Comparison of ENCODE assay signal across 12 mouse cellular contexts in the genomic region with DNA sequence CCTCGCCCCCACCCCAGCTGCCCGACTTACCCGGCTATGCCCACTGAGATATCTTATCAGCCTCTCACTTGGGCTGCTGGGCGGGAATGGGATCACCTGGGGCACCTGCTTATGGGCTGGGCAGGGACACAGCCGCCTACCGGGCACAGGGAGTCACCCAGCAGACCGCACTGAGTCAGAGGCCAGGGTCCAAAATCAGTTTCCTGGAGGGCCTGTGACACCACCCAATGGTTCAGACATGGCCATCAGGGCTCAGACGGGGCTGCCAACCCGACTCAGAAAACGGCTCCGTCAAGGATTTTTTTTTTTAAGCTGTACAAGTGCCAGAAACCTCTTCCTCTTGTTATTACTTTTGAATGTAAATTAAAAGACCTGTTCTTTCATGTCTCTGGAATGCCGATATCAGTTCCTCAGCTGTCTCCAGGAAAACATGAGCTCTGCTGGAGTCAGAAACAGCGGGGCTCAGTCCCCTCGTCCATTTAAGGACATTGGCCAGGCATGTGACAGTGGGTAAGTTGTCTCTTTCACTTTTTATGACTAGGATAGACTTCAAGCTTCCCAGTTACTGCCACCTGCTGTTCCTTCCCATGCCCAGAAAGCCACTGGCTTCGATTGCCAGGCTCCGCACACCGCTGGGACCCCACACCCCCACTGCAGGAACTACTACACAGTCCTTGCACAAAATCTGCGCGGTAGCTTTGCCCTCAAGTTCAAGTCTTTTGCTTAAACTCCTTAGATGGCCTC. TPM values are rescaled to one million over a fixed set of nuclear protein-coding genes. Genes with fewer than 3 reads are reported as not detected.
DNase-seq lines count a peak whose midpoint lies in the region; ATAC-seq and TF ChIP-seq lines count a peak whose summit lies in the region.
"Had no signal": no experiment of that assay in that cellular context is flagged by ENCODE, and none has a peak within 500 bp of the region (broad histone marks: within the 10 kb centered on the region; RNA-seq: fewer than 3 reads in every experiment).

No protein-coding gene starts in this region.

- TF ChIP-seq POLR2A in brain, embryonic 14.5 days (IDR thresholded peaks at IDR 0.05; ENCODE audit: borderline replicate concordance, extremely low read depth, insufficient read depth, insufficient read length, poor library complexity, severe bottlenecking): no peak

- peaks cover 21% of the 10 kb centered on the region for H3K4me1 ChIP-seq in hindbrain, postnatal 0 days (ENCODE audit: insufficient read depth, low read length)
- peaks cover 25% of the 10 kb centered on the region for H3K4me1 ChIP-seq in hindbrain, embryonic 13.5 days (replicated peaks)
- peaks cover 4% of the 10 kb centered on the region; the same call in 1 of the 2 replicates for H3K4me1 ChIP-seq in lung, postnatal 0 days (ENCODE audit: insufficient read depth, low read depth, low read length)

- peak; percentile 12; the same call in 1 of the 2 replicates for TF ChIP-seq CTCF in hindbrain, postnatal 0 days (IDR thresholded peaks at IDR 0.05; ENCODE audit: low read depth)
- TF ChIP-seq CTCF in brain, embryonic 14.5 days (IDR thresholded peaks at IDR 0.05; ENCODE audit: borderline replicate concordance, extremely low read depth, insufficient read depth, insufficient read length): no peak
- TF ChIP-seq CTCF in lung, postnatal 0 days (IDR thresholded peaks at IDR 0.05): peak; percentile 55

- H3K27ac ChIP-seq in hindbrain, postnatal 0 days: no peak overlapping the region
- H3K27ac ChIP-seq in hindbrain, embryonic 13.5 days: no peak overlapping the region
- H3K27ac ChIP-seq in lung, postnatal 0 days (ENCODE audit: low read length): no peak overlapping the region
- H3K27ac ChIP-seq: midbrain, embryonic 15.5 days had no signal

- DNase-seq in hindbrain, postnatal 0 days (ENCODE audit: low spot score): peak; percentile 18
- peak; percentile 24 for DNase-seq in brain, embryonic 14.5 days (ENCODE audit: low read depth)
- DNase-seq in lung, postnatal 0 days (ENCODE audit: low spot score): peak; percentile 32
- DNase-seq in cerebellum, adult 11-12 months: no peak
- no peak for DNase-seq in spleen, postnatal 10 days (ENCODE audit: low spot score in 2 of 2)
- DNase-seq: gastrocnemius, postnatal 14 days; kidney, adult 8-10 months; thymus, postnatal 4 days had no signal

- TF ChIP-seq EP300 in lung, postnatal 0 days (IDR thresholded peaks at IDR 0.05): peak; percentile 26; the same call in 1 of the 2 replicates

- ATAC-seq in hindbrain, postnatal 0 days: no peak
- no peak for ATAC-seq in hindbrain, embryonic 13.5 days (ENCODE audit: low FRiP score)
- ATAC-seq in granulocyte monocyte progenitor cell, adult 5-6 weeks (replicated peaks; ENCODE audit: poor library complexity, severe bottlenecking): 0 out of 2 replicates have a peak, but pooled peaks have one; percentile 18
- peak; percentile 36 for ATAC-seq in lung, postnatal 0 days
- ATAC-seq: midbrain, embryonic 15.5 days had no signal

- H3K4me3 ChIP-seq in hindbrain, postnatal 0 days (ENCODE audit: low read length): no peak overlapping the region
- H3K4me3 ChIP-seq in hindbrain, embryonic 13.5 days: no peak overlapping the region
- no peak overlapping the region for H3K4me3 ChIP-seq in lung, postnatal 0 days (ENCODE audit: low read depth, low read length)
- H3K4me3 ChIP-seq: midbrain, embryonic 15.5 days had no signal

- WGBS in hindbrain, postnatal 0 days: 53% methylated on average over 19 of the region's 19 CpGs
- 81% methylated on average over 19 of the region's 19 CpGs for WGBS in hindbrain, embryonic 13.5 days
- WGBS in lung, postnatal 0 days: 38% methylated on average over 19 of the region's 19 CpGs

- no peak overlapping the region for H3K4me2 ChIP-seq in hindbrain, postnatal 0 days (ENCODE audit: low read depth, low read length)
- no peak overlapping the region for H3K4me2 ChIP-seq in hindbrain, embryonic 13.5 days
- 0 out of 2 replicates have a peak overlapping the region, but pooled peaks have one; percentile 12 for H3K4me2 ChIP-seq in lung, postnatal 0 days (replicated peaks; ENCODE audit: low read depth, low read length)
- H3K4me2 ChIP-seq: midbrain, embryonic 15.5 days had no signal

- no peaks in the 10 kb centered on the region for H3K27me3 ChIP-seq in hindbrain, postnatal 0 days (ENCODE audit: insufficient read depth, low read length)
- H3K27me3 ChIP-seq in hindbrain, embryonic 13.5 days: no peaks in the 10 kb centered on the region
- no peaks in the 10 kb centered on the region for H3K27me3 ChIP-seq in lung, postnatal 0 days (replicated peaks; ENCODE audit: insufficient read depth, low read length)
- H3K27me3 ChIP-seq: midbrain, embryonic 15.5 days had no signal

- H3K36me3 ChIP-seq in hindbrain, postnatal 0 days (ENCODE audit: insufficient read depth, low read length): no peaks in the 10 kb centered on the region
- no peaks in the 10 kb centered on the region for H3K36me3 ChIP-seq in hindbrain, embryonic 13.5 days
- H3K36me3 ChIP-seq in lung, postnatal 0 days (ENCODE audit: insufficient read depth, low read length): no peaks in the 10 kb centered on the region
- H3K36me3 ChIP-seq: G1E; midbrain, embryonic 15.5 days had no signal

- H3K9me3 ChIP-seq in hindbrain, postnatal 0 days (ENCODE audit: low read length): no peaks in the 10 kb centered on the region
- no peaks in the 10 kb centered on the region for H3K9me3 ChIP-seq in hindbrain, embryonic 13.5 days
- H3K9me3 ChIP-seq in lung, postnatal 0 days (ENCODE audit: low read length): no peaks in the 10 kb centered on the region
- H3K9me3 ChIP-seq: G1E; midbrain, embryonic 15.5 days had no signal

- H3K9ac ChIP-seq in hindbrain, postnatal 0 days (replicated peaks; ENCODE audit: low read length): no peak overlapping the region
- no peak overlapping the region for H3K9ac ChIP-seq in hindbrain, embryonic 13.5 days
- H3K9ac ChIP-seq in lung, postnatal 0 days (replicated peaks; ENCODE audit: low read depth): no peak overlapping the region
- H3K9ac ChIP-seq: midbrain, embryonic 15.5 days had no signal

RNA-seq across cellular contexts. Expression of a gene that starts 33.5 kb away (rescaled TPM):
- total RNA-seq in hindbrain, postnatal 0 days (2014; rRNA removed): 48.0 and 51.3 TPM in 2 replicates
- 1.9 and 2.5 TPM in 2 replicates for polyA plus RNA-seq in hindbrain, postnatal 0 days (2015; fragmentation: Nextera tagmentation; extraction: Ambion mirVana)
- polyA plus RNA-seq in hindbrain, embryonic 13.5 days (2015; fragmentation: Nextera tagmentation; extraction: Ambion mirVana): 3.1 and 3.5 TPM in 2 replicates
- 23.3 and 26.9 TPM in 2 replicates for polyA plus RNA-seq in brain, embryonic 14.5 days (2012; rRNA removed)
- 8.1 and 19.2 TPM in 2 replicates for total RNA-seq in granulocyte monocyte progenitor cell, adult 5-6 weeks (2014; fragmentation: Nextera tagmentation)
- 5.4 and 8.2 TPM in 2 replicates for total RNA-seq in granulocyte monocyte progenitor cell, adult 5-6 weeks (2017)
- 2.3 TPM in 2 replicates for polyA plus RNA-seq in lung, postnatal 0 days (2015; fragmentation: Nextera tagmentation; extraction: Ambion mirVana)

Comparison
In these comparisons a context has a peak if more than half of its experiments do, and no peak if none do; other contexts are left out.
1. ATAC-seq: peak in granulocyte monocyte progenitor cell, adult 5-6 weeks (single experiment) and lung, postnatal 0 days (single experiment); none in hindbrain, postnatal 0 days (single experiment) and hindbrain, embryonic 13.5 days (single experiment).
2. DNase-seq: peak in hindbrain, postnatal 0 days (single experiment), brain, embryonic 14.5 days (single experiment) and lung, postnatal 0 days (single experiment); none in cerebellum, adult 11-12 months (single experiment) and spleen, postnatal 10 days (0 of 2).